Mouse (Mus musculus) layer of hippocampus, adult 18-20 months (tissue): ENCODE results near the gene Abcd4. TPM values are rescaled to one million over a fixed set of nuclear protein-coding genes. Genes with fewer than 3 reads are reported as not detected.

Experiments
- DNase-seq, 2 experiments: peaks; one replicate each; pipeline ENCODE4 v3.0.0; 2022; ENCODE audit warnings: low spot score in 2 of 2
- long read RNA-seq: library from polyadenylated mRNA; stranded (forward); transcript quantifications from one replicate; pipeline ENCODE4 v2.0.0, GENCODE M21; 2021
- total RNA-seq, 2 experiments: library from RNA; stranded (reverse); gene quantifications; 2 replicates each; pipeline ENCODE4 v1.2.3; 2021

Abcd4 gene
- total RNA-seq: 10 to 100 TPM; 12.7 to 13.4 TPM
- long read RNA-seq, transcript Abcd4-201 (19 exons, 2,309 nt): major isoform, 5 of 15 reads
- long read RNA-seq, partial matches to known transcripts: 1 of 15 reads
- long read RNA-seq, other reads (novel, unspliced or antisense): 9 of 15 reads

- DNase-seq: peak; percentile 91 to 96
Measured at GRCm38 (mm10) chr12:84616977-84617630, at the start of gene Abcd4. TSS of gene Abcd4 (minus strand) at chr12:84617413.

DNA sequence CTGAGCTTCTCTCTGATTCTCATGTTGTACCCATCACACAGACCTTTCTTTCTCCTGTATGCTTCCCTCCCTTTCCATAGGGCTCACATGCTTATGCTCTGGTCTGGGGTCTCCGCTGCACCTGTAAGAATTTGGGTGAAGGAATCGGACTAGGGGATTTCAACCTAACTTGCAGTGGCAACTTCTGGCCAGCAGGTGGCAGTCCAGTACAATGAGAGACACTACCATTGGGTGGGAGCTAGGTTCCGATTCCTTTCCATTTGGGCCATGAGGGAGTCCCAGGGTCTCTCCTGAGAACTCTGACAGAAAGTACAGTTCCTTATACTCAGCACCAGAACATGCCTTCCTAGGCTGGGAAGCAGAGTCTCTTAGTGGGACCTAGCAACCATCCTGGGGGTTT is 36.7 kb upstream of the Abcd4 start:
- DNase-seq: peak in 1 of 2 experiments; percentile 73

- DNase-seq: no peak
Measured at GRCm38 (mm10) chr12:84650234-84650633, 33.0 kb upstream of the Abcd4 start.

DNA sequence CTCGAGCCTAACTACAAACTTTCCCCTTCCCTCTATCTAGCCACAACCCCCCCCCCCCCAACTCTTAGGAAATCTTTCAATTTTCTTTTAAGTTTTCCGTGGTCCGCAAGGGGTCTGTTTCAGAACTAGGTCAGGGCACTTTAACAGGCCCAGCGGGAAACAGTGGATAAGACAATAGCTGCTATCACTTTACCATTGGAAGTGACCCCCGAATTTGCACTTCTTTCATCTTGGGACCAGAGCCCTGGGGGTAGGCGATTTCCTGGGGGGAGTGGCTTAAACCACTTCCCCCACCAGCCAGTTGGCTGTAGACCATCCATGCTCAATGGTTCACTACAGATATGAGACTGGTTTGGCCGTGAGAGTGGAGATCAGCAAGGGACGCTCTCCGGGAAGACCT is 23.4 kb upstream of the Abcd4 start, which contains the start of gene Vrtn:
Vrtn (plus strand) TSS at position 366 of the 400 bp plus-strand sequence.
- no peak for DNase-seq

GRCm38 (mm10) chr12:84640253-84640652 is 23.0 kb upstream of the Abcd4 start:
- DNase-seq: no peak

GRCm38 (mm10) chr12:84631867-84632266 is 14.7 kb upstream of the Abcd4 start:
- no peak for DNase-seq

DNA sequence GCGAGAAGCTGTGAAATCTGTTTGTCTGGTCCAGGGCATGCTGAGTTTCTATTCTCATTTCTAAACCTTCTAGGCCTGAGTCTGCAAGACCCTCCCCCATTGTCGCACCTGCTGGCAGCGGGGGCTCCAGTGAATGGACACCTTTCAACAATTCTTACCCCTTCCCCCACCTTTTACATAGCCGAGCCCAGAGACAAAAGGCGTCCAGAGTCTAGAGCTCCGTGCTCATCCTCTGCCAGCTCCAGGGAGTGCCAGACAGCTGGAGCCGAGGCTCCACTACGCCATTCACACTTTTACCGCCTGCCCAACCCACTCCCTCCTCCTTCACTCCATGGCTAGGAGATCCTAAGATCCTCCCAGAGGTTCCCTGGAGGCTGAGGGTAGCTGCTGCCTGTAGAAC is 7.9 kb upstream of the Abcd4 start:
- DNase-seq: no peak

DNA sequence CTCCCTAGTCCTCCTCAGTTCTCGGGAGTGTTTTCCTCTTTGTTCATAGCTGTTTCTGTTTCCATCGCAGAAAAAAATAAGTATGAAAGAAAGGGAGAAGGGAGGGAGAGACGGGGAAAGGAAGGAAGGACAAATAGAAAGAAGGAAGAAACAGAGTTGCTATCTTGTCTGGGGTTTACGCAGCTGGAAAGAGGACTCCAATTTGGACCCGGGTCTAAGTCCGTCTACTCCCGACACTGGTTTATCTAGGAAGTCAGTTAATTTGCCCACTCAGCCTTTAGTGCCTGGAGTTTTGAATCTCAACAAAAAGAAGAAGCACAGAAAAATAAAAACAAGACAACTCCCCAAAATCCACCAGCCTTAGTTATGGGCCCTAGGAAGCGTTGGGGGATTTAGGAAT is 7.4 kb upstream of the Abcd4 start:
- no peak for DNase-seq

- no peak for DNase-seq
Measured at GRCm38 (mm10) chr12:84620975-84621374, 3.8 kb upstream of the Abcd4 start.

DNA sequence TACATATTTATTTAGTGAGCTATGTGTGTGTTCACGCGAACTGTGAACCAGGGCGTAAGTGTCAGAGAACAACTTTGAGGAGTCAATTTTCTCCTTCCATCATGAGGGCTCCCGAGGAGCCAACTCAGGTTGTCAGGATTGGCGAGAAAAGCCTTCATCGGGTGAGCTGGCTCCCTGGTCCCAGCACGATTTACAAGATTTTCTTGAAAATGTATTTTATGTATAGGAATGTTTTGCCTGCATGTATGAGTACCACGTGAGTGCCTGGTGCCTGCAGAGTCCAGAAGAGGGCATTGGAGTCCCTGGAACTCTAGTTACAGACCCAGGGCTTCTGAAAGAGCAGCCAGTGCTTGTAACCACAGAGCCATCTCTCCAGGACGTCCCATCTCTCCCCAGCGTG is 450 bp upstream of the Abcd4 start:
- DNase-seq: no peak

- no peak for DNase-seq
Measured at GRCm38 (mm10) chr12:84614524-84614923, 2.7 kb downstream of the Abcd4 start.

GRCm38 (mm10) chr12:84614001-84614400 is 3.2 kb downstream of the Abcd4 start:
- no peak for DNase-seq

DNA sequence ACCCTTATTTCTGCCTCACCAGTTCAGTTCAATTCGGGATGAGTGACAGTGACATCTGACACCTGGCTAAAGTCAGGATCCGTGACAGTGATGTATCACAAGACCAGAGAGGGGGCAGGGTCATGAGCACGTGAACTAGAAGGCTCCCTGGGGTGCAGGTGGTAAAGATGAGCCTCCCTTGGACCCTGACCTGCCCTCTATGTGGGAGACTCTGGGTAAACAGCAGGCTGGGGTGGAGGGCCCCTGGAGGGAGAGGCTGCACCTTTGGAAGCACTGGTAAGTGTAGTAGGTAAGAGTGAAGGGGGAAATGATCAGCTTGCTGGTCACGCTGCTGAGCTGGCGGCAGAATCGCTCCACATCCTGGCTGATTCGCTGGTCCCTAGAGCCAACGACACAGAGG is 4.7 kb downstream of the Abcd4 start:
- DNase-seq: no peak

GRCm38 (mm10) chr12:84611718-84612117 is 5.5 kb downstream of the Abcd4 start:
- no peak for DNase-seq

GRCm38 (mm10) chr12:84605860-84606259 is 11.4 kb downstream of the Abcd4 start:
- DNase-seq: no peak

DNA sequence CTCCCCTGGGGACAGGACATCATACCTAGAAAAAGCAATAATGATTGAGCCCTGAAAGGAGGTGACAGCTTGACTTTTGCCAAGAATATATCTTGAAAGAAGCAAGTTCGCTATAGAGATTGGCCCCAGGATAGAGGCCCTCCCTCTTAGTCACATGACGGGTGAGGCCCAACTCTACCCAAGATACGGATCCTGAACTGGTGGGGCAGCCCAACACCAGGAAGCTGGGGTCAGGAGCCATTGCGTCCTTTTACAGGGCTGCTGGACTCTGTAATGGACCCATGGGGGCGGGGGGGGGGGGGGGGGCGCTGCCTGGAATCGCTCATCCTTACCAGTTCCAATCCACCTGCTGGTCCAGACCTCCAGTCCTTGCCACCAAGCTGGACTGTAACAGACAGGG is 13.2 kb downstream of the Abcd4 start:
- no peak for DNase-seq

DNA sequence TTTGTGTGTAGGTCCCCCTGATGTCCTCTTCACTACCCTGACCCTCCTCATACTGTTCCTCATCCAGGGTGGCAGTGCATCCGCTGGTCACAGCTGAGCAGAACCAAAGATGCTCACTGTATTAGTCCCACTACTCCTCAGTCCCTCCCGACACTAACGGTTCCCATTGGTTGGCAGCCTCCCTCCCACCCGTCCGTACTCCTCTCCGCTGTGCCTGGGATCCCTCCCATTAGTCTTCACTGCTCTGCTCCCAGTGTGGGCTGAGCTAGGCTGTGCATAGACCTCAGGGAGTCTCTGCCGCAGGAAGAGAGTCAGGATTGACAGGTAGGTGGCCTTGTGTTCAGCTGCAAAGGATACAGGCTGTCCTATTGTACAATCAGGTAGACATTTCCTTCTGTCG is 18.9 kb downstream of the Abcd4 start:
- DNase-seq: no peak

GRCm38 (mm10) chr12:84589825-84590761 is 27.1 kb downstream of the Abcd4 start:
- peak; percentile 88 to 98 for DNase-seq

DNA sequence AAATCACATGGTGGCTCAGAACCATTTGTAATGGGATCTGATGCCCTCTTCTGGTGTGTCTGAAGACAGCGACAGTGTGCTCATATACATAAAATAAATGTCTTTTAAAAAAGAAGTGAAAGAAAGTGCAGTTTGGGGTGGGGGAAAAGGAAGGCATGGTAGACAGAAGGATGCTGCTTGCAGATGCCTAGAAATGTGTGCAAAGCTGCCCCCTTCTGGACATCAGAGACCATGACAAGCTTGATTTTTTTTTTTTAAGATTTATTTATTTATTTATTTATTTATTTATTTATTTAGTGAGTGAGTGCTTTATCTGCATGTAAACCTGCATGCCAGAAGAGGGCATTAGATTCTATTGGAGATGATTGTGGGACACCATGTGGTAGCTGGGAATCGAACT is 35.9 kb downstream of the Abcd4 start:
- no peak for DNase-seq

DNA sequence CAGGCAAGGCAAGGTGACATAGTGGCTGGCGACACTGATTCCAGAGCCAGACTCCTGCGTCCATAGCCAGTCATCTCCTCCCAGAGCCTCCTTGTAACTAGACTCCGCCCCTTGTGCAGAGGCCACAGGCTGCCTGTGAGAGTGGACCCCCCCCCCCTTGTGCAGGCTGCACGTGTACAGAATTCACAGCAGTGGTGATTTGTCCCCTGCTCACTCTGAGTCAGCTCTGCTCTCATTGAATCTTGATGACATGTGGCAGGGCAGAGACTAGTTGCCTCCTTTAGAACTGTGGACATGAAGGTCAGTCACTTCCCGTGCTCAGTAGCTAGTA is 38.8 kb downstream of the Abcd4 start:
- no peak for DNase-seq

DNA sequence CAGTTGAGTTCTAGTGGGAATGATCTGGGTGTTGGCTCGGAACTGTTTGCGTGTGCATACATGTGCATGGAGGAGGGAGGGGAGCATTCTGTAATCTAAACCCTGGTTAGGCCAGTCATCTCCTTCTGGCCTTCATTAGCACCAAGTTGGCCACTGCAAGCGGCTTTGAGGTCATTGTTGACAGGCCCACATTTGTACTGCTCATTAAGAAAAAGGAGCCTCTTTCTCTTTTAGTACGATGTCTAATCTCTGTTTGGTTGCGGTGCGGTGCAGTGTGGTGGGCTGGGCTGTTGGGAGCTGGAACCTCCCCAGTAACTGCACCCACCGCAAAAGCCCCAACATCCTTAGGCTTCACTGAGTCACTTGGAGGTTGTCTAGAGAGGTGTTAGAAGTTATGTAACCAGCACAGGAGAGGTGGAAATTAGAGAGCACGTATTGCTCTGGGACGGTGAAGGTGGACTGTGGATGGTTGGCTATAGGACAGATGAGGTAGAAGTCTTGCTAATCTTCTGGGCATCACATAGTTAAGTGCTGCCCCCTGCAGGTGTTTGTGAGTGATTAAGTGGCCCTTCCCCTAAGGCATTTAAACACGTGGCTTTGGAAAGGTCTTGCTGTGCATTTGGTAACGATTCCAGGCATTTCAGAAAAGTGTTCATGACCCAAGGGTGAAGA is 39.3 kb downstream of the Abcd4 start:
- no peak for DNase-seq

GRCm38 (mm10) chr12:84573094-84573493 is 44.1 kb downstream of the Abcd4 start:
- no peak for DNase-seq
